Mouse (Mus musculus) hindbrain, postnatal 0 days (tissue): ENCODE measurements around the gene Tnrc6c. TPM values are rescaled to one million over a fixed set of nuclear protein-coding genes. Genes with fewer than 3 reads are reported as not detected.

Source experiments
- ATAC-seq: fragments of 200-750 bp; cut with Nextera tagmentation; 2 replicates; pipeline ENCODE4 v1.8.0; 2017; ENCODE audit warnings: mild to moderate bottlenecking, moderate TSS enrichment, moderate library complexity
- DNase-seq: peaks from one replicate; pipeline ENCODE4 v3.0.0-alpha.2; 2015; ENCODE audit warnings: low spot score
- H3K27ac ChIP-seq: fragments of 300-500 bp; sonication (generic); 2 replicates; pipeline ENCODE4 v1.5.1; 2014; ENCODE audit warnings: mild to moderate bottlenecking
- H3K27me3 ChIP-seq: fragments of 300-500 bp; sonication (generic); 2 replicates; pipeline ENCODE4 v1.6.1; 2014; ENCODE audit warnings: low read length, mixed read lengths; ENCODE audit not compliant: insufficient read depth
- H3K36me3 ChIP-seq: fragments of 300-500 bp; sonication (generic); 2 replicates; pipeline ENCODE4 v1.6.1; 2014; ENCODE audit warnings: low read length, mixed read lengths; ENCODE audit not compliant: insufficient read depth
- H3K4me1 ChIP-seq: fragments of 300-500 bp; sonication (generic); 2 replicates; pipeline ENCODE4 v1.6.1; 2014; ENCODE audit warnings: antibody characterized with exemption, low read length, mixed read lengths; ENCODE audit not compliant: insufficient read depth
- H3K4me2 ChIP-seq: fragments of 300-500 bp; sonication (generic); 2 replicates; pipeline ENCODE4 v1.6.1; 2014; ENCODE audit warnings: low read depth, mild to moderate bottlenecking, low read length, moderate library complexity, mixed read lengths
- H3K4me3 ChIP-seq: fragments of 300-500 bp; sonication (generic); 2 replicates; pipeline ENCODE4 v1.5.1; 2014; ENCODE audit warnings: low read length
- H3K9ac ChIP-seq: fragments of 300-500 bp; sonication (generic); replicated peaks from 2 replicates; pipeline ENCODE4 v1.6.1; 2014; ENCODE audit warnings: mild to moderate bottlenecking, low read length, moderate library complexity, mixed read lengths
- H3K9me3 ChIP-seq: fragments of 300-500 bp; sonication (generic); 2 replicates; pipeline ENCODE4 v1.6.1; 2016; ENCODE audit warnings: low read length, mixed read lengths
- CTCF ChIP-seq: IDR thresholded peaks from 2 replicates; pipeline ENCODE4 v1.5.1; 2016; ENCODE audit warnings: antibody characterized with exemption, control low read depth, low read depth
- WGBS: fragments of 180-500 bp; shearing (Covaris S2); extraction: QIAGEN DNeasy Blood & Tissue Kit; methylation state at CpG from one replicate; pipeline ENCODE4 v1.1.7; 2014; 5-methylcytosine and 5-hydroxymethylcytosine counted together
- polyA plus RNA-seq: library from polyadenylated mRNA; unstranded; fragments of >200 nt; fragmentation: Nextera tagmentation; extraction: Ambion mirVana; gene quantifications from 2 replicates; pipeline ENCODE4 v1.2.1, GENCODE M21; 2015
- total RNA-seq: library from RNA; depleted of rRNA; stranded (reverse); fragments of >200 nt; gene quantifications from 2 replicates; pipeline ENCODE4 v1.2.3, GENCODE M21; 2014

The Tnrc6c gene
- total and polyA plus RNA-seq, 2 experiments from 2014 or later = 18.3 to 64.9 TPM

DNA sequence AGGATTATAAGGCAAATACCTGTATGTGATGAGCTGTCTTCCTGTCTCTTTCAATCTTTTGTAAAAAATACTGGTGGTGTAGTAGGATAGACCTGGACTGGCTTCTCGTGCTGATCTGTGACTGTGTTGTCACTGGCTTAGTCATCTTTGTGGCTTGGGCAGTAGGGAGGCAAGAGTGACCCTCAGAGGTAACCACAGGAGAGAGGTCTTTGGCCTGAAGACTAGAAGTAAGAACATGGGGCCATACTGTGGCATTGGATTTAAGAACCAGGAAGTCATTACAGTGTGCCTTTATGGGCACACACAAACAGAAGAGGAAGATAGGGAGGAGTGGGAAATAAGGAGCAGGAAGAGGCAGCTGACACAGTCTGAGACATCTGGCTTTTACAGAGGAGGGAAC is 58.0 kb downstream of the Tnrc6c start:
- H3K4me1 ChIP-seq = no peaks in the 10 kb centered on the region
- H3K9me3 ChIP-seq = no peaks in the 10 kb centered on the region
- peaks cover 20% of the 10 kb centered on the region for H3K36me3 ChIP-seq
- H3K27me3 ChIP-seq = no peaks in the 10 kb centered on the region
- no peak for TF ChIP-seq CTCF
- H3K4me3 ChIP-seq = no peak overlapping the region
- no peak for DNase-seq
- ATAC-seq = no peak
- no peak overlapping the region for H3K27ac ChIP-seq
- no peak overlapping the region for H3K9ac ChIP-seq
- 96% methylated on average over 1 of the region's 1 CpGs for WGBS
- H3K4me2 ChIP-seq = no peak overlapping the region

DNA sequence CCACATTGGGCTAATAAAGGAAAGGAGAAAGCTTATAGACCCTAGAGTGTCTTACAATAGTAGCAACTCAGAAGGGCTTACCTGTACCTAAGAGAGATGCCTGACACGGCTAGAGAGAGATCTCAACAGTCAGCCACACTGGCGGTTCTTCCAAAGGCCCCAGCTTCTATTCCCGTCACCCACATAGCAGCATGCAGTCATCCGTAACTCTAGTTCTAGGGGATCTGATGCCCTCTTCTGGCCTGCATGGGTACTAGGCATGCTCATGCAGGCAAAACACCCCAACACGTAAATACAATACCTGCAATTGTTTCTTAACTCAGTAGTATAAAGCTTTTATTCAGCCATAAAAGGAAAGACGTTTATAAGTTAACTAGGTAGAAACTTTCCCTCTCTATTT is 59.3 kb downstream of the Tnrc6c start:
- Histone ChIP-seq H3K9me3 (no peaks in the 10 kb centered on the region), H3K4me3 (no peak overlapping the region), H3K4me1 (no peaks in the 10 kb centered on the region), H3K36me3 (peaks cover 22% of the 10 kb centered on the region), H3K27me3 (no peaks in the 10 kb centered on the region), H3K27ac (no peak overlapping the region), H3K4me2 (no peak overlapping the region), H3K9ac (no peak overlapping the region)
- no peak for ATAC-seq
- WGBS = 92% methylated on average over 6 of the region's 6 CpGs
- DNase-seq = no peak
- peak; percentile 21; the same call in 1 of the 2 replicates for TF ChIP-seq CTCF

DNA sequence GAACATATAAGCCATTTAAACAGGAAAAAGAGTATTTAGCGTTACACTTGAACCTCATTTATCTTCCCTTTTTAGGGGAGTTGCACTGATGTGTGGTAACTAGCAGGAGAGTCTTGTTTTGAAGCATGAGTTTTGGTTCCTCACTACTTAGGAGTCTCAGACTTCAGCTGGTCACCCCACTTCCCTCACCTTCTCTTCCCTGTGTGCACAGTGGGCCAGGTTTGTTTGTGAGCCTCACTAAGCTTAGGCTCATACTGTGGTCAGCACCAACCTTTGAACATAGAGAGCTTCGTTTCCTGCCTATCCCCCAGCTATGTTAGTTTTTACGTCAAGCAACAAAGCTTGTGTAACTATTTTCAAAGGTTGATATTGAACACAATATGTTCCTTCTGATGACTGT is 64.7 kb downstream of the Tnrc6c start:
- Histone ChIP-seq H3K4me3 (no peak overlapping the region), H3K9me3 (no peaks in the 10 kb centered on the region), H3K4me2 (no peak overlapping the region), H3K4me1 (no peaks in the 10 kb centered on the region), H3K9ac (no peak overlapping the region), H3K27ac (no peak overlapping the region), H3K27me3 (no peaks in the 10 kb centered on the region), H3K36me3 (peaks cover 49% of the 10 kb centered on the region)
- no peak for ATAC-seq
- no peak for TF ChIP-seq CTCF
- DNase-seq = no peak
- 91% methylated on average over 3 of the region's 3 CpGs for WGBS

DNA sequence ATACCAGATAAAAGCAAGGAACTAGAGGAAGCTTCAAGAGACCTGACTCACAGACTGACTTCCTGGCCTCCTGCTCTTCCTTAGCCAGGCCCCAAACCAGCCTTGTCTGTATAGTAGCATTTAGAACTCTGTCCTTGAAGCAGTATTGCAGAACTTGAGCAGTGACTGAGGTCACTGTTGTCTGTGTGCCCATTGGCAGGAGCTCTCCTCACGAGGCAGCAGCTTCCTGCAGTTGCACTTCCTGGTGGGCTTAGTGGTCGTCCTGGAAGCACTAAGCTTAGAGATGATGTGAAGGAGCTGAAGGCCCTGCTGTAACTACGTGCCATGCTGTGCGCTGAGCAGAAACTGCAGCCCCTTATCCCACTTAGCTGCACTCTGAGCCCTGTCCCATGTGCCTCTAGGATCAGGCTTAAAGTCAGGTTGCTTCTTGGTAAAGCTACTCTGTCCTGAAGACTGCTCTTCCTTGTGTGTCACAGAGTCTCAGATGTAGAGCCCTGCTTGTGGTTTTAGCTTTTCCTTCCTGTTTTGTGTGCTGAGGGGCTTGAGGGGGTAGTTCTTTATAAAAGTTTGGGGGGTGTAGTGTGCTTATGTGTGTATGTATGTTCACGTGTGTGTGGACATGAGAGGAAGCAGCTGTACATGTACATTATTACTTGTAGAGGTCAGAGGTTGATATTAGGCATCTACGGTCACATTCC is 70.7 kb downstream of the Tnrc6c start:
- ATAC-seq (no peak), DNase-seq (no peak)
- Histone ChIP-seq H3K27ac (0 out of 2 replicates have a peak overlapping the region, but pooled peaks have one; percentile 26), H3K4me3 (no peak overlapping the region), H3K9me3 (no peaks in the 10 kb centered on the region), H3K36me3 (peaks cover 32% of the 10 kb centered on the region), H3K4me2 (no peak overlapping the region), H3K4me1 (no peaks in the 10 kb centered on the region), H3K9ac (no peak overlapping the region), H3K27me3 (no peaks in the 10 kb centered on the region)
- 80% methylated on average over 6 of the region's 6 CpGs for WGBS
- no peak for TF ChIP-seq CTCF

DNA sequence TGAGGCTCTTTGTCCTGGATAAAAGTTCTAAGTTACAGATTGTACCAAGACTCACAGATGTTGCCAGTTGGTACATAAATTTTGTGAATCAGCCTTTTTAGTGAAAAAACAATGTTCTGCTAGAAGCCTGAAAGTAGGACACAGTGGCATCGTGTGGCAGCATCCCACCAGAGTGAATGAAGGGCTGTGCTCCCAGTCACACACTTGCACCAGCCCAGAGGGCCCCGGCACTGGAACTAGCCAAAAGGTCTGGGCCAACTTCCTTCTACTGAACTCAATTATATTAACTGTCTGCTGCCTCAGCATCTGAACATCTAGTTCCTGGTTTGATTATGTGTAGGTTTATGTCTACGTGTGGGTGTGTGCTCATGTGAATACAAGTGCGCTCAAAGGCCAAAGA is 72.9 kb downstream of the Tnrc6c start:
- H3K4me1 ChIP-seq = no peaks in the 10 kb centered on the region
- peaks cover 20% of the 10 kb centered on the region for H3K36me3 ChIP-seq
- H3K4me3 ChIP-seq = no peak overlapping the region
- no peak for ATAC-seq
- WGBS = 90% methylated on average over 4 of the region's 4 CpGs
- TF ChIP-seq CTCF = no peak
- H3K9ac ChIP-seq = no peak overlapping the region
- no peaks in the 10 kb centered on the region for H3K27me3 ChIP-seq
- H3K27ac ChIP-seq = no peak overlapping the region
- no peak for DNase-seq
- no peak overlapping the region for H3K4me2 ChIP-seq
- H3K9me3 ChIP-seq = no peaks in the 10 kb centered on the region

DNA sequence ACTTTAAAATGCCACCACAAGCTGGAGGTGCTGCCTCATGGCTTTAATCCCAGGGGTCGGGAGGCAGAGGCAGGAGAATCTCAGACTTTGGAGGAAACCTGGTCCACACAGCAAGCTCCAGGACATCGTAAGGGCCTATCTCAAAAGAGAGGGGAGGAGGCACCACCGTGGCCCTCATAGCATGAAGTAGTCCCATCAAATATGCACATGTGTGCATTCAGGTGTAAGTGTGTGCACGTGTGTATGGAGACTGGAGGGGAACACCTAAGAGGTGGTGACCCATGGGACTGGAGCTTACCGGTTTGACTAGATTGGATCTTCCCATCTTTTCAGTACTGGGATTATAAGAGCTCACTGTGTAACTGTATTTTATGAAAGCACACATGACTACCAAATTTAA is 74.2 kb downstream of the Tnrc6c start:
- DNase-seq (no peak), ATAC-seq (no peak)
- no peak overlapping the region for H3K4me3 ChIP-seq
- no peaks in the 10 kb centered on the region for H3K9me3 ChIP-seq
- no peak overlapping the region for H3K4me2 ChIP-seq
- WGBS = 86% methylated on average over 5 of the region's 5 CpGs
- peaks cover 11% of the 10 kb centered on the region for H3K36me3 ChIP-seq
- H3K27me3 ChIP-seq = no peaks in the 10 kb centered on the region
- no peaks in the 10 kb centered on the region for H3K4me1 ChIP-seq
- TF ChIP-seq CTCF = no peak
- no peak overlapping the region for H3K9ac ChIP-seq
- peak overlapping the region; percentile 20; the same call in 1 of the 2 replicates for H3K27ac ChIP-seq

DNA sequence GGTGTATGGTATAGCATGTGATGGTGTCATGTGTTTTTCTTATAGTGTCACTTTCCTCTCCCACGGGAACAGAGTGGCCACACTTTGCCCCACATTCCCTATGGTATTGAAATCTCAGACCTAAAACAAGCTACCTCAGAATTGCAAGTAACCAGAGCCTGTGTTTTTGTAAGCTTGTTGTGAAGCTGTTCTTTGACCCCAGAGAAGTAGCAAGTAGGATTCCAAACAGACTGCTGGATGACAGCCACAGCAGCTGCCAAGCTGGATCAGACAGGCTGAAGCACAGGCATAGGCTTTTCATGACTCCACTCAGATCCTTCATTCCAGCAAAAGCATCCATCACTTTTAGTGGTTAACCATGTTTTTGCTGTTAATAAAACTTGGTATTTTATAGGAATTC is 74.8 kb downstream of the Tnrc6c start:
- no peak for ATAC-seq

More for the DNA sequence above, 74.8 kb downstream of the Tnrc6c start:
- no peaks in the 10 kb centered on the region for H3K9me3 ChIP-seq
- H3K4me1 ChIP-seq = no peaks in the 10 kb centered on the region
- no peak overlapping the region for H3K9ac ChIP-seq
- H3K27ac ChIP-seq = peak overlapping the region; percentile 20; the same call in 1 of the 2 replicates
- peak; percentile 39 for DNase-seq
- peaks cover 12% of the 10 kb centered on the region; the same call in 1 of the 2 replicates for H3K36me3 ChIP-seq
- no peak overlapping the region for H3K4me3 ChIP-seq
- H3K27me3 ChIP-seq = no peaks in the 10 kb centered on the region
- WGBS = 69% methylated on average over 1 of the region's 1 CpGs
- no peak overlapping the region for H3K4me2 ChIP-seq
- TF ChIP-seq CTCF = no peak
